Mouse (Mus musculus) inflammation-experienced regulatory T-cells (primary cell): ENCODE data around the gene Ppp1r21. TPM values are rescaled to one million over a fixed set of nuclear protein-coding genes. Genes with fewer than 3 reads are reported as not detected.

ENCODE experiments used
- polyA plus RNA-seq, 2 experiments: library from polyadenylated mRNA; unstranded; fragments of 100-300 nt; shearing (Covaris generic); gene quantifications; one replicate each; pipeline ENCODE4 v1.2.1; 2017

Gene Ppp1r21
- 10 to 100 TPM; 29.8 to 30.8 TPM for polyA plus RNA-seq

DNA sequence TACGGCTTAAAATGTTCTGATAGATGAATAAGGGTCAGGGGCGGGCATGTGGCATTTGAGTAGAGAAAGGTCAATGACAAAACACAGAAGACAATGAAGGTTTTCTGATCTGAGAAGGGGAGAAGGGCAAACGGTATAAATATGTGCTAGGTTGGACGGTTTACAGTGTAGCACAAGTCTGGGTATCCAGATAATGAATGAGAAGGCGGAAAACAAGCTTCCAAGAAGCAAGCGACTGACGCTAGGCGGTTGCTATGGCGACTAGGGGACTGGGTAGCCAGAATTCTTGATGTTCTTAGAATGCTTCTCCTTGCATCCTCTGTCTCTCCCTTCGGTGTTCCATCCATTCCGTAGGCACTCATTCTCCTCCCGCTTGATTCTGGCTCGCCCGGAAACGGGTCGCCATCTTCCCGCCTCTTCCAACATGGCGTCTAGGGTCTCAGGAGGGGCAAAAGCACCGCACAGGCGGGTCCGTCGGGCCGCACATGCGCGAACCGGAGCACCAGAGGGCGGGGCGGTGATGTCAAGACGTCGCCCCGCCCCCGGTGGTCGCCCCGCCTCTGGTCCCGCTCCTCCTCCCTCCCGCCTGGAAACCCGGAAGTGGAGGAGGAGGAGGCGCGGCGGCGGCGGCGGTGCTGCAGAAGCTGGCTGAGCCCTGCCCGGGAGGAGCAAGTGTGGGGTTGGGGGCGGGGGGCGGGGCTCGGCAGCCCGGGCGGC, at the start of gene Ppp1r21:
Ppp1r21 (plus strand) TSS at position 600 of the 717 bp plus-strand sequence.

DNA sequence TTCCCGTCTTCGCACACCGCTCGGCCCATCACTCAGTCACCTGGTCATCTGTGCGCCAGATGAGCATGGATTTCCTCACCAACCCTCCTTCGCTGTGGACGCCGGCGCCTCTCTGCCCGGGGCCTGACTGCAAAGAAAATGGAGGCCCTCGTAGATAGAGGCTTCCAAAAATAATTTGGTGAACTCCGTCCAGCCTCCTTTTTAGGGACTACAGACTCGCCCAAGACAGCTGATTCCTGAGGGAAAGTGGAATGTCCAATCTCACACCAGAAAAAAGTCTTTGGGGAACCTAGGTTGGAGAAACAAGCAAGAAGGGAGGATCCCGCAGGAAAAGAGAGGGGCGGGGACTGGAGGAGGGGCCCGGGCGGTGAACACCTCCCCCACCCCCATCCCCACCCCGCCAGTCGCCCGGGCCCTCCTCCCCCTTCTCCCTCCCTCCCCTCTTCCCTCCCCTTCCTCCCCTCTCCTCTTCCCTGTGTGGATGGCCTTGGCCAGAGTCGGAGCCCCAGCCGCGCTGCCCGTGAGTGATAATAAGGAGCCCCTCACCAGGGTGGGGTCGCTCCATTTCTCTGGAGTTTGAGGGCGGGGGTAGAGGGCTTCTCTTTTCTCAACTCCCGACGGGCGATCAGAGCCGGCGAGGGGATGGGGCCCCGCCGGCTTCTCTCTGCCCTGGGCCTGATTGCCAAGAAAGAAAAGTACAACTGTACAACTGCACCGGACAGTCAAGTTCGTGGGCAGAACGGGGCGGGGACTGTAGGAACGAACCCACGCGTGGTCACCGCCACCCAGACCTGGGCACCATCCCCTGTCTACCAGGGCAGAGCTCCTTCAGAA, 67.5 kb downstream of the Ppp1r21 start, which contains the start of gene Ston1:
Ston1 (plus strand) TSS at position 463 of the 834 bp plus-strand sequence.

Other genes with a start within 250 kb of the Ppp1r21 start
- gene Foxn2, start 89.4 kb upstream of the Ppp1r21 start, polyA plus RNA-seq = 10 to 100 TPM; 21.7 to 34.9 TPM
- gene Ston1, start 67.6 kb downstream of the Ppp1r21 start, polyA plus RNA-seq = 1 to 10 TPM; 1.5 to 2.4 TPM
- gene Gtf2a1l, start 138.5 kb downstream of the Ppp1r21 start, polyA plus RNA-seq = under 1 TPM; 0.61 to 0.67 TPM